Mouse (Mus musculus) E14TG2a.4 (cell line): Measurements from ENCODE around the gene Nav3.

Source experiments
- CTCF ChIP-seq: conservative IDR thresholded peaks from 2 replicates; pipeline ENCODE4 v1.5.1; 2014; ENCODE audit warnings: low read length
- NANOG ChIP-seq: IDR thresholded peaks from 2 replicates; pipeline ENCODE4 v1.6.1; 2014; ENCODE audit warnings: borderline replicate concordance, low read length, mixed read lengths
- POU5F1 ChIP-seq: IDR thresholded peaks from 2 replicates; pipeline ENCODE4 v1.6.1; 2014; ENCODE audit warnings: low read length, borderline replicate concordance

GRCm38 (mm10) chr10:109888355-109889170 lies 567.4 kb downstream of the Nav3 start:
- no peak for TF ChIP-seq CTCF
- no peak for TF ChIP-seq POU5F1
- no peak for TF ChIP-seq NANOG
